Mouse (Mus musculus) kidney, postnatal 36 days (tissue): ENCODE measurements at regions not wholly inside any gene's neighbourhood (a gene's known extent, or its start where the extent isn't known, plus 50 kb on each side); places are given as distances from the start of the nearest gene placed in this dataset.
A peak's percentile ranks its signal among the peaks of the same experiment; 100 is the strongest.

Experiments used
- DNase-seq, 2 experiments: peaks; one replicate each; pipeline ENCODE4 v3.0.0; 2021 to 2022; ENCODE audit warnings: mixed read lengths in 2 of 2

DNA sequence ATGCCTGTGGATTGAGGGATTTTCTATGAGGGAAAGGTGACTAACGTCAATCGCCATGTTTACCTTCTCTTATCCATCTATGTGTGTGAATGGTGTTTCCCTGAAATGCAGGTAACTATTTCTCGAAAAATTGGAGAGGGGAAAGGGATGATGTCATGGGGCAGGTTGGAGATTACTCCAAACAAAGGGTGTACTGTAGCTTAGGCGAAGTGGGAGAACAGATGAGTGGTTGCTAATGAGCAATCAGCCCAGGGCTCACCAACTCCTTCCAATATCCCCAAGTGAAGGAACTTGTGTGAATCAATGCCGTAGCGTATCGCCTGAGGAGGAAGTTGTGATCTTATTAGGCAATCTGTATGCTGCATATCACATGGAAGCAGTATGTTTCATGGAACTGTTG is 133.2 kb downstream of the Klf5 start:
- DNase-seq, result no peak

DNA sequence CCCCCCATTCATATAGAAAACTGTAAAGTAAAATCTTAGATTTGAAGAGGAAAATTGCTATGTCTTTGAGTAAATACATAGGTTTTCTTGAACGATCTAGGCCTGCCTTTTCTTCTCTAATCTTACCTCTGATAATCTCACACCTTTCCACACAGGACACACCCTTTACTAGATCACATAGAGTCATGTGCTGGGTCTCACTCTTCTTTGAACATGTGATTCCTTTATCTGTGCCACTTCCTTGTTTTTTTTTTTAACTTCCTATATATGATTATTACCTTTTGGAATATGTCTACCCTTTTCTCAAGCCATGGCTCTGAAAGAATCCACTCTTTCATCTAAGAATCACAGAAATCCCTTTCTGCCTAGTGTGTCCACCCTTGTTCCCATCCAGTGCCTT is 136.2 kb downstream of the Klf5 start:
- no peak for DNase-seq

DNA sequence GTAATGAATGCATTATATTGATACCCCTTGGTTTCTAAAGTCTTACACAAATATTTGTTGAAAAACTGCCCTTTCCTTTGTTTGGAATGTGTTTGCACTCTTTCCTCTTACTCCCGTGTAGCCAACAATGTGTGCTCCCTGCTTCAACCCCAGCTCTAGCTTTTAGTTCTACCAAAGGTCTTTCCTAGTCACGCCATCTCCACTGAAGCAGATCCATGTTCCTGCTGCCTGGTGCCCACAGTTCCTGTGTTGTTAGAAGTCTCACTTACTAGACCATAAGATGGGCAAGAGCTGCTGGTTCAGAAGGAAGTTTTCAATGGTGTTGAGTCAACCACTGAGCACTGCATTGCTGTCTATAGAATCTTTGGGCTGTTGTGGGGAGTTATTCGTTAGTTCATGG is 137.0 kb downstream of the Klf5 start:
- peak; percentile 45 to 49 for DNase-seq

DNA sequence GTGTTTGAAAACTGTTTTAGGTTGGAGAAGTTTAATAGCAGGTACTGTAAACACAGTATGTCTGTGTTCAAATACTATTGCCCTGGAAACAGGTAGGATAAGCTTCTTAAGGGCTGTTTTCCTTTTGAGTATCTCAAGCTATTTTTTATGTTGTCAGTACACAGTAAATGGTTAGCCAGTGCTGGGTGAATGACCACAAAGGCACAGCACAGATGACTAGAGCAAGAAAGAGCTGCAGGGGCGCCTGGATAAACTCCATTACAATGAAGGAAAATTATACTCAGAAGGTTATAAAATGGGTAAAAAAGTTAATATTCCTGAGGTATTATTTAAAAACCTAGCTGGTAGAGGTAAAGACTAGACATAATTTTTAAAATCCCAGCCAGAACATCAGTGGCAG is 137.6 kb downstream of the Klf5 start:
- DNase-seq, result peak; percentile 44 to 61

DNA sequence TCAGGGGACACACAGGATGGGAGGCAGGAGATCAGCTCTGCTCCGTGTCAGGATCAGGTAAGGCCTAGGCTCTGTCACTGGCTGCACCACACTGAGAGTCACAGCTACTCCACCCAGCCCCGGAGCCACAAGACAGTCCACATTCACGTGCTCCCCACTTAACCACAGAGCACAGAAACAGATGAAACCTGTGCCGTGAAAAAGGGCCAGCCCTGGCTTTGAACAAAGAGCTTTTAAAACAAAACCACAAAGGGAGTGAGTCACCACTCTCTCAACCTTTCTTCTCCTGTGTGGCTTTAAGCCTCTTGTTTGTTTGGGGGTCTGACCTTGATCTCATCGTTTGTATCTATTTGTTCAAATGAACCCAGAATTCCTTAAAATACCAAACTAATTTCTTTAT is 150.6 kb downstream of the Klf5 start:
- DNase-seq, result no peak

DNA sequence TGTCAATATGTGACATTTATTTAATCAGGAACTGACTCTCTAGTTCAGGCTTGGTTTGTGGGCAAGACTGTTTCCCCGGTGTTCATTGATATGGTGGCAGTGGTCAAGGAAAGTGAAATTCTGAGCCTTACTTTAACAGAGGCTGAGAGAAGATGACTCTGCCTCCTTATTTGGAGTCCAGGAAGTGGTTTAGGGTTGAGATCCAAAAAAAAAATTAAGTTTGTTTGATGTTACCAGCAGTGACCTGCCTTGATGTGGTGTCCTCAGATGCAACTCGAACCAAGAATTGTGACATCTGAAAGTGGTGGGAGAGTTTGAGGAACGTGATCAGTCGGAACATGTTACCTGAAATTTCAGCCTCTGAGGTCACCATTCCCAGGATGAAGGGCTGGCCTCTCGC is 151.4 kb downstream of the Klf5 start:
- DNase-seq, result no peak

DNA sequence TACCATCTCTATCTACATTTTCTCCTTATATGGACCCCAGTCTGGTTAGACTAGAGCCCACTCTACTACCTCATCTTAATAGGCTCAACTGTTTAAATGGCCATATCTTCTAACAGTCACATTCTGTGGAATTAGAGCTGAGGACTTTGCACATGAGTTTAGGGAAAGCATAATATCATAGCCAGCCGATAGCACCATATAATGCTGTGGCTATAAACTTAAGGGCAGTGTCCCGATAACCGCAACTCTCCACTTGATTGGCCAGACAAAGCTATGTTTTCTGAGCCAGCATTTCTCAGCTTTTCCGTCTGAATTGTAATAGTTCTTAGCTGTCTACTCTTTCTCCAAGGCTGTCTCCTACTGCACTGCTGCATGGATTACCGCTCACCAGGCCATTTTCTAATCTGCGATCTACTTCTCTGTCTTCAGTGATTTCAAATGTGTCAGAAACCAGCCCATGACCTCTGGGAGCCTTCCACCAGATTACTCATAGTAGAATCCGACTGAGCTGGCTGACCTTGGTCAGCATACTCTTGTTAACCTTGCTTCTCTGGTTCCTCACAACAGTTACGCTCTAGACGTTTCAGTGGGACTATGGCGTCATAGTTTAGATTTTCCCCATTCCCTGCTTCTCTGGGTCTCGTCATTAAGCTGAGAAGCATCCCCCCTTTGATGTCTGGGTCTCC is 152.8 kb downstream of the Klf5 start:
- no peak for DNase-seq

DNA sequence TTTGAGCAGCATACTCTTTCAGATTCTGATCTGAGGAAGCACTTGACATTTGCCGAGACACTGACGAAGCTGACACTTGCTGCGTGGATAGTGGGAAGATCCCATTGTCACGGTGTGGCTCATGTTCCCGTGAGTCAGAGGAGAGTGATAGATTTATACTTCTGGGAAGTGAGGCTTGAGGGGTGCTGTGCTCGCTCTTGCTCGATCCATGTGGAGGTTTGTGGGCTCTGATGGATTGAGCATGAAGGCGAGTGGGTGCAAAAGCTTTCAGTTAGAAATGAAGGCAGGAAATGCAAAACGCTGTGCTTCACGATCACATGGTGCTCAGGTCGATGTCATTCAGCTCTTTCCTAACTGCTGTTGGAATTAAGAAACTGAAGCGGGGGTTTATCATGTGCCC is 155.4 kb downstream of the Klf5 start:
- no peak for DNase-seq

DNA sequence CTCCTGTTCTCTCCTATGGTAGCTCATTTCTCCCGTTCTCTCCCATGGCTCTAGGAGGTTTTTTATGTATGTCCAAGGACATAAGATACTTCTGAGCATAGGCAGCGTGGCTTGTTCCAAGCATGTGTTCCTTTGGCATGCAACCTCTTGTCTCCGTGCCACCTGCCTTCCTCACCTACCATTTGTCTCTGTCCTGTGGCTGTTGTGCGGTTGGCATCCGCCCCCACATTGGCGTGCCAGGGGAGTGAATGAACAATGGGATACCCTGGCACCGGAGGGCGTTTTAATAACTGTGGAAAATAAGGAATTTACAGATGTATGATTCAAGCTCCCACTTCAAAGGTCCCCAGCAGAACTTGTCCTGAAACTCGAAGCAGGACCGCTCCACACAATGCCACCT is 158.1 kb downstream of the Klf5 start:
- DNase-seq, result no peak

DNA sequence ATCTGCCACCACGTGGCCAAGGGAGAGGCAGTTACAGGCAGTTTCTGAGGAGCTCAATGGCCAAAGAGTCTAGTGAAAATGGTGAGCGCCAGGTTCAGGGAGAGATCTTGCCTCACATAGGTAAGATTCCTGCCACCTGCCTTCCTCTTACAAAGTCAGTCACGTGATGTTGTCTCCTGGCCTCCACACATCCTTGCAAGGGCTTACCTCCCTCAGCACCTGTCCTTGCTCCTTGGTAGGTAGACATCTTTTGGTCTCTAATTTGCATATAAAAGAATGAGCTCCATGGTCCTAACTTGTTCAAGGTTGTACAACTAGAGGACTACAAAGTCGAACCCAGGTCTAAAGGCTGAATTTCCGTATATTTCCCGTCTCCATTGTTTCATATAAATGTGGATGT is 159.1 kb downstream of the Klf5 start:
- DNase-seq, result no peak

DNA sequence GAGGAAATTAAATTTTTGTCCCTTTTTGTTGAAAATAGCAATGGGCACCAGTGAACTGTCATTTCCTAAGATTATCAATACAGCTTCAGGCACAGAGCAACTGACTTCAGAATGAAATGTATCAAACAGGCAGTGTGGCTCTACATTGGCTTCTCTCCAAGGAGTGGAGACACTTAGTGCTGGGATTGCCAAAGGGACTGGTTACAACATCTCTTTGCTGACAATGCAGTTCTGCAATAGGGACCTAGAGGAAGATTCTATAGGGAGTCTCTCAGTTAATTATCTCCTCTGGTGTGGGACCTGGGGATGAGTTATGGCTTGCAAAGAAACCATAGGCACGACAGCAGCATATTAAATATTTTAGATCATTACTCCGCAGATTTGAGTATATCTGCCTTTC is 173.6 kb downstream of the Klf5 start:
- no peak for DNase-seq

DNA sequence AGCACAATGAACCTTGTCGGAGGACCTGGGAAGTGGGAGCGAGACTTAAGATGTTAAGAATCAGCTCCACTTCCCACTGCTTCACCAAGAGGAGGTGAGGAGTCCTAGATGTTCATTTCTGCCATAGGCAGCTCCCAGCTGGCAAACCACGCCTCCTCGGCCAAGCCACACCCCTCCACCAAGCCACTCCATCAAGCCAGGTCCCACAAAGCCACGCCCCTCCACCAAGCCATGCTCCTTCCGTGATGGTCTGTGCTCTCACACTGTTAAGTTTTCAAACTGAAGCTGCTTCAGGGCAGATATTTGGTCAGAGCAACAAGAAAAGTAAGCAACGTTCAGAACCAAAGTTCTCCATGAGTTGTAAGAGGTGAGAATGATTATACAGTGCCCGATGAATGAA is 176.8 kb downstream of the Klf5 start:
- no peak for DNase-seq

DNA sequence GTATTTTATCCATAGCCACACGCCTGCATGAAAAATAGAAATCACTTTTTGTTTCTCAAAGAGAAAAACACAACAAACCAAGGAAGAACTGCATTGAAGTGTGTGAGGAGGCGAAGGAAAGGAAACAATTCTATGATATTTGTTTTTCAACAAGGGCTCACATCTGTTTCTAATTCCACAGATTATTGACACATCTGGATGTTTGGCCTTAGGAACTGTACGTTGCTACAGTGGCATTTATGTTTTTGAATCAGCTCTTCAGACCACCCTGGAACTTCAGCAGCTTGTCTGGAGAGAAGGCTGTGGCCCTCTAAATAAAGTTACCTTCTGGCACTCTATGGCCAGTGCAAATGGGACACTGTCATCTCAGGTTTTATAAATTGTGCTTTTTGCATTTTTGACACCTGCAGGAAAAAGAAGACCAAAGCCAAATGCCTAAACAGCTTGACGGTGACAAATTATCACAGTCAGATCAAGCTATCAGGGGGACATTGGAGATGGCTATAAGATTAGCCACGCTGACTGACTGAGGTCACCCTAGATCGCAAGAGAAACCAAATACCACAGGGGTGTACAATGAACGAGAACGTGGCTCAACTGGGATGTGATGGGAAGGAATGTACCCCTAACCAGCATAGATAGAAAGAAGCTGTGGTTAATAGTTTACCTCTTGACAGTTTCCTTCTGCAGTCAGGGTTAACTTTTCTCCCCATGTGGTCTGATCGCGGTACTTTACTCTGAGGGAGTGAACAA is 182.0 kb downstream of the Klf5 start:
- no peak for DNase-seq

DNA sequence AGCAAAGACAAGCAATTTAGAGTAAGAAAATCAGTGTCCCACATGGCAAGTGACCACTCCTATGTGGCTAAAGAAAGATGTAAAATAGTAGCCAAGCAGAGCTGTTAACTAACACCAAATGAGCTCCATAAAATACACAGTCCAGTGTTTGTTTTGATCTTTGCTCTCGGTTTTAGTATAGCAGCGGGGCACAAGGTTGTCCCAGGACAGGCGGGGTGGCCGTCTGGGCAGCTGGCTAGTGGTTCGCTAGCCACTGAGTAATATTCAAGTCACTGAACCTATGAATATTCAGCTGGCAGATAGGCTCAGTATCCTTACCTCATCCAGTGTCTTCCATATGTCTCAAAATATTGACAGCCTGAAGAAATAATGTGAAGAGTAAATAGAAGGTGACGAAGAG is 189.5 kb downstream of the Klf5 start:
- peak; percentile 24 to 32 for DNase-seq

DNA sequence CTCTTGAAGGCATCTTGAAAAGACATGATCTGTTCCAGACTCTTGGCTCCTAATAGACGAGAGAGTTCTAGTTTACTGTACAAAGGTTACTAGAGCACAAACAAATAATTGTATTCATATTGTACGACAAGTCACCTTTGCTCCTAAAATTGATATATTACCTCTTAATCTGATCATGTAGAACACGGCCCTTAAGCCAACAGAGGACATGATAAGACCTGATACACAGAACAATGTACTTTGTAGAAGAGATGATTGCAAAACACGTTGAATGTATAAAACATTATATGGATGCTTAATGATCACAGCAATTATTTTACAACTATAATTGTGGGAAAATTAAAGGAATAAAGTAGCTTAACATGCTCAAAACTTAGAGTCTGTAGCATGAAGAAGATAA is 194.7 kb downstream of the Klf5 start:
- DNase-seq, result no peak

DNA sequence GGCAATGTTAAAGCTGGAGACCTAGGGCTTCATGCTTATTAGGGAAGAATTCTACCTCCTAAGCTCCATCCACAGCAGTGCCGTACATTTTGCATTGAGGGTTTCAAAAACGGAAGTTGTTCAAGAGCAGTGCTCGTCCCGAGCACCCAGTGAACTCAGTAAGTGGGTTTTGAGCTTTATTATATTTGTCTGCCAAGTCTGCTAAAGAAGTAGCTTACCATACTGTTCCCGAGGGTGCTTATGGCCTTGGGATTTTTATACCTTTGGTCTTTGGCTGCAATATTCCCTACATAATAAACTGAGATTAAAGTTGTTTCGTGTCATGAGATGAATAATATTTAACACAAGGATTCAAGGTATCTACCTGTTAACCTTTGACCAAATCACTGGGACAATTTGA is 195.2 kb downstream of the Klf5 start:
- no peak for DNase-seq

DNA sequence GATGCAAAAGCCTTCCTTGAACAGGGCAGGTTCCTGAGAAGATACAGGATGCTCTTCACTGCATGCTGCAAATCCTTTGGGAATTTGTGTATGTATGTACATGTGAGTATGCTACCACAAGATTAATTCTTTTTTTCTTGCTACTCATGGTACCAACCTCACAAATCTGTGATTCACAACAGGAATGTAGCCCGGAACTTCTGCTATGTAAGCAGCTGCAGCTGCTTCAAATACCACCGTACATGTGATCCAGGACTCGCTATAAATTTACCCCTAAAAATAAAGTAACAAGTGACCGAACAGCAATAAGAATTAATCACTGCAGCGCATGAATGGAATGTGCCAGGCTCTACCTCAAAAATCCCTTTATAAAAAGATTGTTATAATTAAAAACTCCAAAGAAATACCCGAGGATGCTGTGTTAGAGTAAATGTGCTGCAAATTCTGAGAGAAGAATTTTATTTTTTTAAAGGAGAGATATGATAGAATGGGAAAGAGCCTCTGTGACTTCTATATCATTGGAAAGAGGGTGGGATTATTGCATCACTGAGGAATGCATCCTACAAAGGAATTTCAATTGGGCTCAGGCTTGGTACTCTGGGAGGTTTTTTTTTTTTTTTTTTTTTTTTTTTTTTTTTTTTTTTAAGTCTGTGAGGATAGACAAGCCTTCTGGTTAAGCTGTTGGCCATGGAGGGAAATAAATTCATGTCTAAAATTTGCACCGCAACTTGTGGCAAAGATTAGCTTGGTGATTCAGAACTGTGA is 201.2 kb downstream of the Klf5 start:
- DNase-seq, result no peak

DNA sequence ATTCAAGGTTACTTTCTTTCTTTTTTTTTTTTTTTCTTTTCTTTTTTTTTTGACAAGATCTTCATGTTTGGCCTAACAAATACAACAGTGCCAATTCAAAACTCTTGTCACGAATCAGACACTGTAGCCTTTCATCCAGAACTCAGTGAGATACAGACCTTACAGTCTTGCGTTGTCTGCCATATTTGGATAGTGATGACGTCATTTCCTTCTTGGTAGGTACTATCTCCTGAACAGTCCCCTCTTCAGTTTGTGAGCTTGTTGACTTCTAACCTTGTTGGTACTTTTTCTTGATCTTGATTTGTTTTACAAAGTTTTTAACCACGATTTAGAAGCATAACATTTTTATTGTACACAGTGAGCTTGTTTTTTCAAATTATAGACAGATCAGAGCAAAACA is 206.4 kb downstream of the Klf5 start:
- no peak for DNase-seq

DNA sequence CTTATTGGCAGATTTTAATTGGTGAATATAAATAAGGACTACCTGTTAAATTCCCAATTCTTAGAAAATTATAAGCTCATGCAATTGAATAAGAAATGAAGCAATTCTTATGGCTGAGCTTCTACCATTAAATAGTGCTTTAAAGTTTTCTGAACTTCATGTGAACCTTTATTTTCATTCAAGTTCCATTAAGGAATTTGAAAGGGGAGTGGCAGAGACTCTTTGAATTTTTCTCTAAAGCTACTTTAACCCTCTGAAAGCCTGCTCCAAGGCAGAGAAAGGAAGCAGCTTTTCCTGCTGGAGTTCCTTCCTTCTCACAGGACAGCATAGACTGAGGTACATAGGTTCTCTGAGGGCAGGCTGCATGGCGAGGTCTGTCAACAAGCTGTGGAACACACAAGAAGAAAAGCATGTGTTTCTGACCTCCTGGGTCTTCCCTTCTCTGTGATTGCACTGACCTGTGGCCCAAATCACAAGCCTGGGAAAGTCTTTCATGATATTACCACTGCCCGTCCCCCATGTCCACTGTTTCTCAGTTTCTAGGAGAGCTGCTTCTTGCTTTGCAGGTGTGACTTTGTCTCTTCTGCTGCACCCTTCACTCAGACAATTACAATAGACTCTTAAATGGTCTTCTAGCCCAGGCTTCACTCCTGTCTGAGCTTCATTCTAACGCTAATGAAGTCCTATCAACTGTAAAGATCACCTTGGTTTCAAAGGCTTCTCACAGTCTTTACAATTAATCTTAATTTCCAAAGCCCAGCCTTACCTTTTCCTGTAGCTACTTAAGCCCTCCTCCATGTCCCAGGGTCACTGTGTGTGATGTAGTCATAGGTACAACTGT is 211.4 kb downstream of the Klf5 start:
- DNase-seq, result no peak

DNA sequence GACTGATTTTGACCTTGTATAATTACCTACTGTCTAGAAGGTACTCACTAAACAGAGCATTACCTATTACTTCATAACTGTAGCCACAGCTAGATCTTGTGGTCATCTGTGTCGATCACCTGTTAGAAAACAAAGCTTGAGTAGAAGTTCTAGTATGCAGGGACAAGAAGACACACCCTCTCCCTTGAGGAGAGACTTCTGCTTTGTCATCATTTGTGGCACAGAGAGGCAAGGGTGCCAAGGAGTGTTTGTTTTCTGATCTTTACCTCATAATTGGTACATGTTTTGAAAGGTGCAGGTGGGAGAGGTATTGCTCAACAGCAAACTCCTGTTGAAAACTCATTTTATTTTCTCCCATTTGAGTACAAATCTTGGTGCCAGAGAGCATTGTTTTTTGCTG is 217.0 kb downstream of the Klf5 start:
- no peak for DNase-seq

DNA sequence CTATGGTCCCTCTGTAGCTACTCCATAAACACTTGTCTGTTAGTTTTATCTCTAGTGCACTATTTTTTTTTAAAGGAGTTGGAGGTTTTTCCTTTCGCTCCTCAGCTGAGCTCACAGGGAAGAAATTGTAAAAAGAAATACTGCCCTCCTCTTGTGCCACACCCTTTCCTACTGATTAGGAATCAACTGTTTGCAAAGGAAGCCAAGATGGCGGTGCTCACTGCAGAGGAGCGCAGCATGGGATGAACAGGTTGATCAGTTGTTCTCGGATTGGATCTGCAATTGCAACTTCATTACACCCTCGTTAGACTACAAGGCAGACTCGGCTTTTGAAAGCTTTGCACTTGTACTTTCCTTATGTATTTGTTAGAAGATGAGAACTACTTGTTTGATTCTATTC is 218.2 kb downstream of the Klf5 start:
- no peak for DNase-seq

DNA sequence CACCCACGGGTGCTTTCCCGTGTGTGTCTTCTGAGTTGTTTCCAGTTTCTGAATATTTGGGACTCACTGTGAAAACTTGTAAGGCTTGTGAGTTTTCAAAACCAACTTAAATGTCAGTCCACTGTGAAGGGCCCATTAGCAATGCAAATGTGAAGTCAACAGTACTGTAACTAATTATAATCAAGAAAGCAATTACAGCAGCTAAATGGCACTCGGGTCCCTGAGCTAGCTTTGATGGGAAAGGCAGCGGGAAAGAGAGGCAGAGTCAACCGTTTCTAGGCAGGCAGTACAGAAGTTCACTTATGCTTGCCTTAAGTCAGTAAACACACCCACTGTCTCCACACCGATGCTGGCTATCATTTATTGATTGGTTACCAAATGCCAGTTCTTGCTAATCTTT is 221.9 kb downstream of the Klf5 start:
- DNase-seq, result no peak

DNA sequence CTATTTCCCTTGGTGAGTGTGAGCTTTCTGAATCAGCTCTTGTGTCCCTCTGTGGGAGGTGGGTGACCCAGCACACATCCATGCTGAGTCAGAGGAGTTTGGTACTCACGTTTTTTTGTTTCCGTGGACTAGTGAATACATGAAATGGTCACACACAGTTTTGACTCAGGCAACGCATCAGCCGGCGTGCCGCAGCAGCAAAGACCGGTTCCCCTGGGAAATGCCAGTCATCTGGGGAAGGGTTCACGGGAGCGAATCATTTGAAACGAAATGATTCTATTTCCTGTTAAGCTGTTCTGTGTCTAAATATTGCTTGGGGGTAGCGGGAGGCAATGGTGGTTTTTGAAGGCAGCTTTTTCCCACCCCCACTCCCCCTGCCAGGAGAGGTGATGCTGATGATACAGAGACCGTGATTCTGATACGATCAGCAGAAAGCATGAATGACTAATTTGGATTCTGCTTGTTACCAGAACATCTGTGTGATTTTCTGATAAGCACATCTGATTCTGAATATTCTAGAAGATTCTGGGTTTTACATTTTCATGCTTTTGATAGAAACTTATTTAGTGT is 223.5 kb downstream of the Klf5 start:
- no peak for DNase-seq
